Mouse (Mus musculus) heart, postnatal 0 days (tissue): ENCODE results near the gene Cep97. TPM values are rescaled to one million over a fixed set of nuclear protein-coding genes. Genes with fewer than 3 reads are reported as not detected.

Experiments
- ATAC-seq: fragments of 200-750 bp; cut with Nextera tagmentation; 2 replicates; pipeline ENCODE4 v1.8.0; 2017; ENCODE audit warnings: low read depth, moderate number of reproducible peaks, moderate library complexity; ENCODE audit not compliant: insufficient read depth
- DNase-seq: peaks from one replicate; pipeline ENCODE4 v3.0.0-alpha.2; 2016; ENCODE audit warnings: low spot score
- H3K27ac ChIP-seq: fragments of 300-500 bp; sonication (generic); 2 replicates; pipeline ENCODE4 v1.5.1; 2014; ENCODE audit warnings: low read depth, mild to moderate bottlenecking
- H3K27me3 ChIP-seq: fragments of 300-500 bp; sonication (generic); 2 replicates; pipeline ENCODE4 v1.6.1; 2014; ENCODE audit warnings: low read length, mixed read lengths; ENCODE audit not compliant: control insufficient read depth, insufficient read depth
- H3K36me3 ChIP-seq: fragments of 300-500 bp; sonication (generic); replicated peaks from 2 replicates; pipeline ENCODE4 v1.6.1; 2014; ENCODE audit warnings: low read length, mixed read lengths; ENCODE audit not compliant: control insufficient read depth, insufficient read depth
- H3K4me1 ChIP-seq: fragments of 300-500 bp; sonication (generic); 2 replicates; pipeline ENCODE4 v1.6.1; 2014; ENCODE audit warnings: antibody characterized with exemption; ENCODE audit not compliant: control insufficient read depth, insufficient read depth
- H3K4me2 ChIP-seq: fragments of 300-500 bp; sonication (generic); 2 replicates; pipeline ENCODE4 v1.6.1; 2014; ENCODE audit warnings: low read depth, mild to moderate bottlenecking, low read length, moderate library complexity
- H3K4me3 ChIP-seq: fragments of 300-500 bp; sonication (generic); 2 replicates; pipeline ENCODE4 v1.5.1; 2014; ENCODE audit warnings: low read depth, low read length
- H3K9ac ChIP-seq: fragments of 300-500 bp; sonication (generic); replicated peaks from 2 replicates; pipeline ENCODE4 v1.6.1; 2014; ENCODE audit warnings: low read depth, low read length, mixed read lengths
- H3K9me3 ChIP-seq: fragments of 300-500 bp; sonication (generic); replicated peaks from 2 replicates; pipeline ENCODE4 v1.6.1; 2016; ENCODE audit warnings: low read length; ENCODE audit not compliant: control insufficient read depth
- CTCF ChIP-seq: IDR thresholded peaks from 2 replicates; pipeline ENCODE4 v1.5.1; 2016; ENCODE audit warnings: antibody characterized with exemption, control low read depth, low read depth
- EP300 ChIP-seq: IDR thresholded peaks from 2 replicates; pipeline ENCODE4 v1.6.1; 2016; ENCODE audit warnings: antibody characterized with exemption, low read depth
- WGBS: fragments of 180-500 bp; shearing (Covaris S2); extraction: QIAGEN DNeasy Blood & Tissue Kit; methylation state at CpG from one replicate; pipeline ENCODE4 v1.1.7; 2014; 5-methylcytosine and 5-hydroxymethylcytosine counted together
- polyA plus RNA-seq: library from polyadenylated mRNA; unstranded; fragments of >200 nt; fragmentation: Nextera tagmentation; extraction: Ambion mirVana; gene quantifications from 2 replicates; pipeline ENCODE4 v1.2.1, GENCODE M21; 2015
- total RNA-seq: library from RNA; depleted of rRNA; stranded (reverse); fragments of >200 nt; gene quantifications from 2 replicates; pipeline ENCODE4 v1.2.3, GENCODE M21; 2014; ENCODE audit warnings: low replicate concordance

Cep97 gene
- total and polyA plus RNA-seq, 2 experiments from 2014 or later, result 3.1 to 5.0 TPM

GRCm38 (mm10) chr16:55971735-55972615 is 37.3 kb upstream of the Cep97 start:
- no peak overlapping the region for H3K27ac ChIP-seq
- 74% methylated on average over 6 of the region's 6 CpGs for WGBS

GRCm38 (mm10) chr16:55970416-55970815 is 35.8 kb upstream of the Cep97 start:
- Histone ChIP-seq H3K4me1 (peaks cover 6% of the 10 kb centered on the region; the same call in 1 of the 2 replicates), H3K9ac (no peak overlapping the region), H3K27me3 (no peaks in the 10 kb centered on the region), H3K9me3 (no peaks in the 10 kb centered on the region), H3K4me3 (no peak overlapping the region), H3K27ac (no peak overlapping the region), H3K4me2 (no peak overlapping the region), H3K36me3 (peaks cover 44% of the 10 kb centered on the region)
- TF ChIP-seq CTCF (no peak), EP300 (no peak)
- ATAC-seq (no peak), DNase-seq (no peak)
- 93% methylated on average over 5 of the region's 5 CpGs for WGBS

More at GRCm38 (mm10) chr16:55971735-55972615, 37.3 kb upstream of the Cep97 start:
- H3K4me1 ChIP-seq, result peaks cover 8% of the 10 kb centered on the region; the same call in 1 of the 2 replicates
- ATAC-seq, result no peak
- TF ChIP-seq EP300 (no peak), CTCF (no peak)
- peaks cover 44% of the 10 kb centered on the region for H3K36me3 ChIP-seq
- H3K9ac ChIP-seq, result no peak overlapping the region
- DNase-seq, result no peak
- H3K27me3 ChIP-seq, result no peaks in the 10 kb centered on the region
- H3K4me2 ChIP-seq, result no peak overlapping the region
- no peaks in the 10 kb centered on the region for H3K9me3 ChIP-seq
- no peak overlapping the region for H3K4me3 ChIP-seq

- TF ChIP-seq CTCF (peak; percentile 63), EP300 (no peak)
- no peaks in the 10 kb centered on the region for H3K27me3 ChIP-seq
- peaks cover 3% of the 10 kb centered on the region; the same call in 1 of the 2 replicates for H3K4me1 ChIP-seq
- no peak overlapping the region for H3K9ac ChIP-seq
- WGBS, result 80% methylated on average over 3 of the region's 3 CpGs
- peaks cover 44% of the 10 kb centered on the region for H3K36me3 ChIP-seq
- no peak overlapping the region for H3K4me3 ChIP-seq
- H3K4me2 ChIP-seq, result no peak overlapping the region
- ATAC-seq (no peak), DNase-seq (peak; percentile 65)
- H3K27ac ChIP-seq, result no peak overlapping the region
- H3K9me3 ChIP-seq, result no peaks in the 10 kb centered on the region
Observed at GRCm38 (mm10) chr16:55969147-55969546, 34.5 kb upstream of the Cep97 start.

GRCm38 (mm10) chr16:55967221-55967620 is 32.6 kb upstream of the Cep97 start:
- TF ChIP-seq CTCF (no peak), EP300 (no peak)
- Histone ChIP-seq H3K27me3 (no peaks in the 10 kb centered on the region), H3K4me2 (peak overlapping the region; percentile 72), H3K36me3 (peaks cover 39% of the 10 kb centered on the region), H3K9me3 (no peaks in the 10 kb centered on the region), H3K27ac (peak overlapping the region; percentile 96), H3K4me3 (peak overlapping the region; percentile 94), H3K4me1 (peaks cover 3% of the 10 kb centered on the region; the same call in 1 of the 2 replicates), H3K9ac (peak overlapping the region; percentile 97)
- 19% methylated on average over 1 of the region's 1 CpGs for WGBS
- DNase-seq (no peak), ATAC-seq (no peak)

- Histone ChIP-seq H3K4me2 (peak within 1 kb of the TSS; percentile 77), H3K4me3 (peak within 1 kb of the TSS; percentile 94), H3K27me3 (no peaks in the 10 kb centered on the region), H3K27ac (peak within 1 kb of the TSS; percentile 96), H3K9ac (peak within 1 kb of the TSS; percentile 97), H3K9me3 (no peaks in the 10 kb centered on the region), H3K36me3 (peaks cover 30% of the 10 kb centered on the region), H3K4me1 (peaks cover 3% of the 10 kb centered on the region; the same call in 1 of the 2 replicates)
- peak; percentile 95 for DNase-seq
- ATAC-seq, result peak; percentile 95
- TF ChIP-seq CTCF (no peak), EP300 (peak; percentile 59; the same call in 1 of the 2 replicates)
- under 1% methylated on average over 42 of the region's 42 CpGs for WGBS
Observed at GRCm38 (mm10) chr16:55966212-55966871, 31.7 kb upstream of the Cep97 start, which contains the start of gene Rpl24. Rpl24 (plus strand) TSS chr16:55966275.
